Mouse (Mus musculus) left cerebral cortex, adult 2 months (tissue): Measurements from ENCODE around the gene Cox14. TPM values are rescaled to one million over a fixed set of nuclear protein-coding genes. Genes with fewer than 3 reads are reported as not detected.
"Not testable (repeated sequence)": the region's sequence is repeated elsewhere in the genome, so short reads cannot be mapped to it uniquely, and the experiment has no call there.

Experiments used
- DNase-seq, 2 experiments: peaks; one replicate each; pipeline ENCODE4 v3.0.0; 2021 to 2022; ENCODE audit warnings: low spot score in 2 of 2, mixed read lengths in 1 of 2; ENCODE audit errors: extremely low spot score in 1 of 2
- H3K27ac ChIP-seq: fragments of 200-600 bp; 2 replicates; pipeline ENCODE4 v1.8.1; 2022
- H3K4me3 ChIP-seq: fragments of 200-600 bp; 2 replicates; pipeline ENCODE4 v1.8.1; 2022
- CTCF ChIP-seq: fragments of 200-600 bp; IDR thresholded peaks from 2 replicates; pipeline ENCODE4 v1.8.1; 2022; ENCODE audit warnings: antibody characterized with exemption, mild to moderate bottlenecking, moderate library complexity
- intact Hi-C: fragments of 180-260 bp; cut with DNase I; formaldehyde crosslinking; loops from one replicate; pipeline ENCODE4 v1.15.1; 2025
- total RNA-seq, 2 experiments: library from RNA; stranded (reverse); gene quantifications; 2 replicates each; pipeline ENCODE4 v1.2.3; 2021

The Cox14 gene
- total RNA-seq, 2 experiments from 2014 or later: 113 to 123 TPM

DNA sequence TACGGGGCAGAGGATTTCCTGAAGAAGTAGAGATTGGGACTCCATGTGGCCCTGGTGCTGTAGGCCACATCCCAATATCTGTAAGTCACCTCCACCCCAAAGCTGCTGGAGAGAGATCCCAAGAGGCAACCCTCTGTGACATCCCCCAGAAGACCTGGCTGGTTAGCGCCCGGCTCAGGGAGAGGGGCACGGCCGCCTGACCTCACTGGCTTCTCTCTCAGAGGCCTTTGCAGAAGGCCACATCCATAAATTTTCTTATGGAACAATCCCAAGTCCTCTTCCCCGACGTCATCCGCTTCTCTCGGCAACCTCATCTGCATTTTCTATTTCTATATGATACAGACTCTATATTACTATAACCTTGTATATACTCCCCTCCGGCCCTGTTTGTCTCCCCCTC, 25.7 kb upstream of the Cox14 start:
- no peak for DNase-seq
- TF ChIP-seq CTCF: no peak
- intact Hi-C loops: no loop called here
- no peak overlapping the region; the same call in 1 of the 2 replicates for H3K27ac ChIP-seq
- H3K4me3 ChIP-seq: no peak overlapping the region

DNA sequence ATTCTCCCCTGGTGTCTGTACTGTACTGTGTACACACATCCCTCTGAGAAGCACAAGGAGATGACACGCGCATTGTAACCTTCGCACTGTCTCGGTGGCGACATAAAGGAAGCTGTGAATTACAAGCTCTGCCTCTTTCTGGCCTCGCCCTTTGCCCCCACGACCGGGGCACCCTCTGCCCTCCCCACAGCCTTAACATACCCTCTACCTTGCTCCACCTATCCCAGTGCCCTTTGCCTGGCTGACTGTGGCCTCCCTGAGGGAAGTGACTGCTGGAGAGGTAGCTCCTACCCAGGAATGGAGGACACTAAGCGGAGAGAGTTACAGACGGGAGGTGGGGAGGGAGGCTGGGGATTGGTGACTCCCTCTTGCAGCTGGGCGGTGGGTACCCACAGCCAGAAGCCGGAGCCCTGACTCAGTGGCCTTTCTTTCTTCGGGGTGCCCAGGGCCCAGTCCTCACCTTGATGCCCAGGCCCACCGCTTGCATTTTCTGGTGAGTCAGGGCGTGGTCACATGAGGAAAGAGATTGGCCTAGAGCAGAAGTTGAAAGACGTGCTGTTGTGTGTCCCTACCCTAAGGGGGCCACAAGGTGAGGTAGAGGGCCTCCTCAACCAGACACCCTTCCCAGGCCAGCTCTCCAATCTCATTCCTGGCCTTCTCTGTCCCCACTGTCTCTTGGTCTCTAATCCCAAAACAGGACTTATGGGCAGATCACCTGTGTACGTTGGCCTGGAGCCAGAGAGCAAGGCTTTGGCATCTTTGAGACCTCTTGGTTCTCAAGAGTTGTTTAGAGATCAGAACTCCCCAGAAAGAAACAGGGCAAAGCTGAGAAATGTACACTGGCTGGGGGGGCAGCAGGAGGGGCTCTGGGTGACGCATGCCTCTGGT, 25.0 kb upstream of the Cox14 start:
- DNase-seq: no peak
- no peak overlapping the region for H3K4me3 ChIP-seq
- intact Hi-C loops: no loop called here
- TF ChIP-seq CTCF: no peak
- no peak overlapping the region; the same call in 1 of the 2 replicates for H3K27ac ChIP-seq

DNA sequence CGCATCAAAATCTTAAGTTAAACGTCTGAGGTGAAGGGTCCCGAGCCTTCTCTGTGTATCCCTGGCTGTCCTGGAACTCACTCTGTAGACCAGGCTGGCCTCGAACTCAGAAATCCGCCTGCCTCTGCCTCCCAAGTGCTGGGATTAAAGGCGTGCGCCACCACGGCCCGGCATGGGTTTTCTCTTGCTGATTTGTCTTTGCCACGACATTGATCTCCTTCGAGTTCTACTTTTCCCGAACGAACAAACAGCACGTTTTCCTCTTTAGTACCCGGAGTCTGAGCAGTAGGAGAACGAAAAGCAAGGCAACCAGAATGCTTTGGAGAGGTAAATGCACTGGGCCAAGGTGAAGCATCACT, 23.8 kb upstream of the Cox14 start:
- H3K27ac ChIP-seq: peak overlapping the region; percentile 99
- intact Hi-C loops, DNase-seq: not testable (repeated sequence)
- peak overlapping the region; percentile 98 for H3K4me3 ChIP-seq

DNA sequence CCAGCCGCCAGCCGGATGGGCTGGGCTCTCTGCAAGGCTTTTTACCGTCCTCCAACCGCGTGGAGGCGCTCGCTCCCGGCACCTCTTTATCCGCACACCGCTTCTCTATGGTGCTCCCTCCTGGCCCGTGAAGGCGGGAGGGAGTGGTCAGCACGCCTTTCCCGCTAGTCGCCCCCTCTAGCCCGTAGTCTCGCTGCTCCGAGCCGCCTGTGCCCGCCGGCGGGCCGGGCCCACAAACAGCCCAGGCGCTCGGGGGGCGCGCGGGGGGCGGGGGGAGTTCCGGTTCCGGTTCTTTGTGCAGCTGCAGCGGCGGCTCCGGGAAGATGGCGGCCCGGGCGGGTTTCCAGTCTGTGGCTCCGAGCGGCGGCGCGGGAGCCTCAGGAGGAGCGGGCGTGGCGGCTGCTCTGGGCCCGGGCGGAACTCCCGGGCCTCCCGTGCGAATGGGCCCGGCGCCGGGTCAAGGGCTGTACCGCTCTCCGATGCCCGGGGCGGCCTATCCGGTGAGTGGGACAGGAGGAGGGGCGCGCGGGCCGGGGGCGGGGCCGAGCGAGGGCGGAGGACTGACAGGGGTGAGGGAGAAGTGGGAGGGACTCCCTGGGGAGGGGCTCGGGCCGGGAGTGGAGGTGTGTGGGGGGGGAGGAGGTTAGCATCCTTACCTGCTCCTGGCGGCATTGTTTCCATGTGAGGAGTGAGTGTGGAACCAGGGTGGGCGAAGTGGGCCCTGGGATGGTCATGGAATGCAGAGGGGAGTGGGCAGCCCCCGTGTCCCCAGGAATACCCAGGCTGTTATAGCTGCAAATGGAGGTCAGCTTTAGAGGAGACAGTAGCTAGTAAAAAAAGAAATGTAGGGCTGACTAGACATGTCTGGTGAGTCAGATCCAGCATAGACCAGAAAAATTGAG, 23.2 kb upstream of the Cox14 start, which contains the start of gene Smarcd1:
TSS of gene Smarcd1 (plus strand) at position 131 of the 902 bp plus-strand sequence.
- intact Hi-C loops: loop anchor here (2.0 kb wide), 1 partner anchor 15 kb away; the partner anchor contains the start of gene Gpd1
- TF ChIP-seq CTCF: peak; percentile 92
- Histone ChIP-seq H3K27ac (peak within 1 kb of the TSS; percentile 99), H3K4me3 (peak within 1 kb of the TSS; percentile 98)
- DNase-seq: peak; percentile 95 to 97

DNA sequence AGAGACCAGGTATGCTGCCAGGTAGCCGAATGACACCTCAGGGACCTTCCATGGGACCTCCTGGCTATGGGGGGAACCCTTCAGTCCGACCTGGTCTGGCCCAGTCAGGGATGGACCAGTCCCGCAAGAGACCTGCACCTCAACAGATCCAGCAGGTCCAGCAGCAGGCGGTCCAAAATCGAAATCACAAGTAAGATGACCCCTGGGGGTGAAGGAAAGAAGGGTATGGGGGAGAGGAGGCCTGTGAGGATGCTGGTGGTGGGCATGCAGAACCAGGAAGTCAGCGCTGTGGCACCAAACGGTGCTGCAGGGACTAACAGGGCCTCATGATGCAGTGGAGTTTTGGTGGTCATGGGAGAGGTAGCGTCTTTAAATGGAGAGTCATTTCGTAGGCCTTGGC, 22.3 kb upstream of the Cox14 start:
- H3K27ac ChIP-seq: peak overlapping the region; percentile 99
- no peak; the same call in 1 of the 2 replicates for TF ChIP-seq CTCF
- peak overlapping the region; percentile 98 for H3K4me3 ChIP-seq
- peak in 1 of 2 experiments; percentile 23 for DNase-seq
- intact Hi-C loops: loop anchor here (2.0 kb wide), 1 partner anchor 14 kb away; the partner anchor contains the start of gene Gpd1

DNA sequence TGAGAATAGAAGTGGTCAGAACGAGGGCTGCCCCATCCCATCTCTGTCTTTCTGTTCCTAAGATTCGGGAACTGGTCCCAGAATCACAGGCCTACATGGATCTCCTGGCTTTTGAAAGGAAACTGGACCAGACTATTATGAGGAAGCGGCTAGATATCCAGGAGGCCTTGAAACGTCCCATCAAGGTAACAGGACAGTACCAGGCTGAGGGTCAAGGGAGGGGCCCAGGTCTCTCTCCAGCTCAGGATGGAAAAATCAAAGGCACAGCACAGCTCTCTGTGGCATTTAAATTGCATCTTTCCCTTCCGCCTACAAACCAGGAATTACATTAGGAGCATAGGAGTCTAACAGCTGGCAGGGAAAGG, 21.8 kb upstream of the Cox14 start:
- DNase-seq: no peak
- no peak for TF ChIP-seq CTCF
- Histone ChIP-seq H3K4me3 (peak overlapping the region; percentile 98), H3K27ac (peak overlapping the region; percentile 99)
- intact Hi-C loops: loop anchor here (2.0 kb wide), 2 partner anchors 13 to 21 kb away; partner anchors contain the start of genes Cox14 and Gpd1

DNA sequence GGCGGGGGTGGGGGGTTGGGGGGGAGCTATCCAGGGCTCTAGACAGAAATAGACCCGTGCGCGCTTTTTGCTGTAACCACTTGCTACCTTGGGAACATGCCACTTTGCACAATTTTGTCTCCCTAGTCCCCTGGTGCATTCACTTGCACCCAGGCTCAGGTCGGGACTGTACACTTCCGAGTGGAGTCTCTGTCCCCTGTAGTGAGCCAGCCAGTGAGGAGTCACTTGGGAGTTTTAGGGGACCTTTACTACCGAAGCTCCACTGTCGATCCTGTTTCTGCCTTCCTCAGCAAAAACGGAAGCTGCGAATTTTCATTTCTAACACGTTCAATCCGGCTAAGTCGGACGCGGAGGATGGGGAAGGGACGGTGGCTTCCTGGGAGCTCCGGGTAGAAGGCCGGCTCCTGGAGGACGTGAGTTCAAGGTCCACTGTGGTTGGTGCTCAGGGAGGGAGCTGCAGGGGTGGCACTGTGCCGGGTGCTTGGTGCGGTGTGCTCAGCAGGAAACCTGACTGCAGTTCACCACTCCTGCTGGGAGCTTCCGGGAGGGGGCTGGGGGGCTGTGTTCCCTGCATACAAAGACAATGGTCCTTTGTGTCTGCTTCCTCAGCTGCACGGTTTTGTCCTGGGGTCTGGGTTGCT, 21.3 kb upstream of the Cox14 start:
- intact Hi-C loops: loop anchor here (2.0 kb wide), 1 partner anchor 21 kb away; the partner anchor contains the start of gene Cox14
- TF ChIP-seq CTCF: no peak
- DNase-seq: peak; percentile 44 to 53
- Histone ChIP-seq H3K27ac (peak overlapping the region; percentile 99), H3K4me3 (peak overlapping the region; percentile 43)

DNA sequence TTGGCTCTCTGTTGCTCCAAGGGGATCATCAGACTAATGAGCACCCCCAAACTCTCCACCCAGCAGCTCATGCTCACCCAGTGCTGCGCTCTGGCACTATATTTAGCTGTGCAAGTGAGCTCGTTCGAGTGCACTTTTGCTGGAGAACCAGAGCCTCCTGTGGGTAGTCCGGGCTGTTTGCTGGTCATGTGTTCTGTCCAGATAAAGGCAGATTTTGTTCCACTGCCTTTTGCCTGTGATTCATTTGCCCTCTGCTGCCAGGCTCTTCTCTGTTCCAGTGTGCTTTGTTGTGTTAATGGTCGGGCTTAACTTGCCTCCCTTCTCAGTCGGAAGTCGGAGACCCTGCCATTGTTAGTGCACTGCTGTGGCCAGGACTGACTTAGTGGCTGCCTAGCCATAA, 20.5 kb upstream of the Cox14 start:
- H3K4me3 ChIP-seq: peak overlapping the region; percentile 43
- peak in 1 of 2 experiments; percentile 15 for DNase-seq

DNA sequence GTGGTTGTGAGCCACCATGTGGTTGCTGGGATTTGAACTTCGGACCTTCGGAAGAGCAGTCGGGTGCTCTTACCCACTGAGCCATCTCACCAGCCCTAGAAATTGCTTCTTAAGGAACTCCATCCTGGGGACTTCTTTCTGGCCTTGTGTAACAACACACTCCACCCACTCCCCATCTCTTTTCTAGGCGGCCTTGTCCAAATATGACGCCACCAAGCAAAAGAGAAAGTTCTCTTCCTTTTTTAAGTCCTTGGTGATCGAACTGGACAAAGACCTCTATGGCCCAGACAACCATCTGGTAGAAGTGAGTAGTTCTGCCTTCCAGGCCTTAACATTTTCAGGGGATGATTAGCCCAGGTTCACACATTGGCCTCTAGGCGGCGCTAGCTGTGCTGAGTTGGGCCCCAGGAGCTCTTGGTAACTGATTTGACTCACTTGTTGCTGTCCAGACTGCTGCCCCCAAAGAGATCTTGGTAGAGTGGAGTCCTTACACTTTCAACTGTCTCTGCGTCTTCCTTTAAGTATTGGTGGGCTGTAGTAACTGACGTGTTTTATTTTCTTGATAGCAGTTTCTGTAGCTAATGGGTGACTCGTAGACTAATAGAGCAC, 19.9 kb upstream of the Cox14 start, which contains the start of gene Gm17349:
TSS of gene Gm17349 (minus strand) at position 51 of the 609 bp plus-strand sequence.
- peak within 1 kb of the TSS; percentile 43 for H3K4me3 ChIP-seq
- intact Hi-C loops: loop anchor here (2.0 kb wide), 1 partner anchor 19 kb away; the partner anchor contains the start of gene Cox14
- peak; percentile 91 for TF ChIP-seq CTCF
- peak within 1 kb of the TSS; percentile 99 for H3K27ac ChIP-seq
- peak; percentile 53 to 63 for DNase-seq

More for the DNA sequence above, 20.5 kb upstream of the Cox14 start:
- TF ChIP-seq CTCF: no peak
- intact Hi-C loops: loop anchor here (2.0 kb wide), 1 partner anchor 20 kb away; the partner anchor contains the start of gene Cox14
- peak overlapping the region; percentile 99 for H3K27ac ChIP-seq

DNA sequence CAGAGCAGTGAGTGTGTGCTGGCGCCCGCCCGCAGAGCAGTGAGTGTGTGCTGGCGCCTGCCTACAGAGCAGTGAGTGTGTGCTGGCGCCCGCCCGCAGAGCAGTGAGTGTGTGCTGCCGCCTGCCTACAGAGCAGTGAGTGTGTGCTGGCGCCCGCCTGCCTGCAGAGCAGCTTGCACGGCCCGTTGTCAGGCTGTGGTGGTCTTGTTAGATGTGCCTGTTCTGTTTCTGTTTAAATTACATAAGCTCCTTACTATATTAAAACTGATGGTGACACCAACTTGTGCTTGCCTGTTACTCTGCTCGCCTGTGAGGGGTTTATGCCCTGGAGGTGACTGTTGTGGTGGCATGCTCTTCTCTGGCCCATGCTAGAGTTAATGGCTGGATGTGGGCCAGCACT, 17.2 kb upstream of the Cox14 start:
- no peak overlapping the region for H3K27ac ChIP-seq
- no peak overlapping the region for H3K4me3 ChIP-seq
- intact Hi-C loops: no loop called here
- TF ChIP-seq CTCF: no peak
- DNase-seq: no peak
